Mouse (Mus musculus): ENCODE data around the gene Enpp3. TPM values are rescaled to one million over a fixed set of nuclear protein-coding genes. Genes with fewer than 3 reads are reported as not detected.

Enpp3 gene
- polyA plus RNA-seq, 1 experiment, result 64.3 TPM

- H3K27me3 ChIP-seq (ENCODE audit: control insufficient read depth, insufficient read depth, low read length), result no peaks in the 10 kb centered on the region
- H3K36me3 ChIP-seq (ENCODE audit: control insufficient read depth, insufficient read depth, low read length), result peaks cover 4% of the 10 kb centered on the region; the same call in 1 of the 2 replicates
- no peak for TF ChIP-seq POLR2A (IDR thresholded peaks at IDR 0.05; ENCODE audit: low read depth, low read length)
- TF ChIP-seq CTCF (IDR thresholded peaks at IDR 0.05; ENCODE audit: extremely low read depth, insufficient read length, insufficient replicate concordance, low read depth, low read length), result no peak
- H3K4me3 ChIP-seq (ENCODE audit: low read depth, low read length), result no peak overlapping the region
- H3K4me1 ChIP-seq (ENCODE audit: control insufficient read depth, insufficient read depth, insufficient read length, low read length), result peaks cover 2% of the 10 kb centered on the region; the same call in 1 of the 2 replicates
- 35% methylated on average over 16 of the region's 16 CpGs for WGBS
- no peak overlapping the region for H3K27ac ChIP-seq (ENCODE audit: insufficient read depth, low read depth, low read length)
Observed at GRCm38 (mm10) chr10:24823697-24824535, 18.7 kb downstream of the Enpp3 start.

DNA sequence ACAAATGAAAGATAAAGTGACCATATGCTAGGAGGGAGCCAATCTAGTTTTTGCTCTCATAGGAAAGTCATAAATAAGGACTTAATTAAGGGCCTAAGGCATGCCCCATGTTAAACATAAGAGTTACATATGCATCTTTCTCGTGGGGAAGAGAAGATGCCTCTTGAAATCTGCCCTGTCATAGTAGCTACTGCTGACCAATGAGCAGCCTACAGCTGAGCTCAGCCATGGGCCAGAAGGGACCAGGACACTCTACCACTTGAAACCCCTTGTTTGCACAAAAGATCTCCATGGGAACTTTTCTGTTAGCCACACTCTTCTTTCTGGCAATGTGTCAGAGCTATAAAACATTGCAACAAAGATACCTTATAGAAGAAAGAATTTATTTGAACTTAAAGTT, 19.4 kb downstream of the Enpp3 start:
- TF ChIP-seq CTCF (IDR thresholded peaks at IDR 0.05; ENCODE audit: extremely low read depth, insufficient read length, insufficient replicate concordance, low read depth, low read length) (no peak), POLR2A (IDR thresholded peaks at IDR 0.05; ENCODE audit: low read depth, low read length) (no peak)
- WGBS, result 33% methylated on average over 1 of the region's 1 CpGs
- H3K36me3 ChIP-seq (ENCODE audit: control insufficient read depth, insufficient read depth, low read length), result peaks cover 4% of the 10 kb centered on the region; the same call in 1 of the 2 replicates
- no peak overlapping the region for H3K27ac ChIP-seq (ENCODE audit: insufficient read depth, low read depth, low read length)
- no peaks in the 10 kb centered on the region for H3K27me3 ChIP-seq (ENCODE audit: control insufficient read depth, insufficient read depth, low read length)
- peaks cover 2% of the 10 kb centered on the region; the same call in 1 of the 2 replicates for H3K4me1 ChIP-seq (ENCODE audit: control insufficient read depth, insufficient read depth, insufficient read length, low read length)
- no peak overlapping the region for H3K4me3 ChIP-seq (ENCODE audit: low read depth, low read length)

DNA sequence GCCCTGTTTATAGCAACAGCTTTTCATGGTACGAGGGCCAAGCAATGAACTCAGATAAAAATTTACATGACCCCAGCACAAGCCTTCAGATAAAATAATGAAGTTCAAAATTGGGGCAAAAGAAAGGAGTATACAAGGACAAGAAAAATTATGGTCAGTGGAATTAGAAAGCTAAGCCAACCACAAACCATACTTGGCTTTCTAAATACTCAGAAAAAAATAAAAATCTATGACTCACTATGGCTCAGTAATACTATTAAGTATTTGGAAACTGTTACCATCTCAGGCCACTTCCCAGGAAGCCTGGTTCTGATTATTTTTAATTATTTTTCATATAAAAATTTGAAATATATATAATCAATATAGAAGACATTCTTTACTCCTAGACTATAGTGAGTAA, 19.8 kb downstream of the Enpp3 start:
- TF ChIP-seq CTCF (IDR thresholded peaks at IDR 0.05; ENCODE audit: extremely low read depth, insufficient read length, insufficient replicate concordance, low read depth, low read length), result no peak
- H3K27ac ChIP-seq (ENCODE audit: insufficient read depth, low read depth, low read length), result no peak overlapping the region
- H3K4me3 ChIP-seq (ENCODE audit: low read depth, low read length), result no peak overlapping the region
- H3K4me1 ChIP-seq (ENCODE audit: control insufficient read depth, insufficient read depth, insufficient read length, low read length), result peaks cover 2% of the 10 kb centered on the region; the same call in 1 of the 2 replicates
- H3K27me3 ChIP-seq (ENCODE audit: control insufficient read depth, insufficient read depth, low read length), result no peaks in the 10 kb centered on the region
- H3K36me3 ChIP-seq (ENCODE audit: control insufficient read depth, insufficient read depth, low read length), result peaks cover 4% of the 10 kb centered on the region; the same call in 1 of the 2 replicates
- 69% methylated on average over 1 of the region's 1 CpGs for WGBS

DNA sequence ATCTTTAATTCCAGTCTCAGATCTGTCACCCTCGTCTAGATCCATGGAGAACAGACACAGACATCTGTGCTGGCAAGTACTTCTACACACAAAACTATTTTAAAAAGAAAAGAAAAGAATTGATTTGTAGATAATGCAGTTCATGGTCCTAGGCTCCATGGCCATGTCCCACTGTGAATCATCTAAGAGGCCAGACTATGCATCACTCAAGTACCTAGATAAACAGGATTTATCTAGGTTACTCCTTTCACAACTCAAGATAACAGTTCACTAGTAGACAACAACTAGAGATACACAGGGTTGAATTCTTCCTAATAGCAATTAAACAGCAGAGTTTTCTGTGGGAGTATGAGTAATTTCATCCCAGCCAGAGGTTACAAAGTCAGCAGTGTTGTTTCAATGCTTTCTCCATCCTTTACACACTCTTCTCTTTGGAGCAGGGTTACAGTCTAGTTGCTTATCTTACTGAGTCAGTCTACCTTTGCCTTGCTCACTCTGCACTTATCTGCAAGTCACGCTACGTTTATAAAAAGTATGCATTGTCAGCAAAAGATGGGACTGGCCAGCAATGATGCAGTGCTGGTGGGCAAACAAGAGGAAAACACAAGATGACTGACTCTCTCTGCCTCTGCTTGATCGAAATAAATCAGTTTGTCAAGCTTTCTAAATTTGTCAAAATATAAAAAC, 20.5 kb downstream of the Enpp3 start:
- no peak for TF ChIP-seq CTCF (IDR thresholded peaks at IDR 0.05; ENCODE audit: extremely low read depth, insufficient read length, insufficient replicate concordance, low read depth, low read length)
- no peak for TF ChIP-seq POLR2A (IDR thresholded peaks at IDR 0.05; ENCODE audit: low read depth, low read length)
- Histone ChIP-seq H3K27ac (ENCODE audit: insufficient read depth, low read depth, low read length) (no peak overlapping the region), H3K4me3 (ENCODE audit: low read depth, low read length) (no peak overlapping the region), H3K4me1 (ENCODE audit: control insufficient read depth, insufficient read depth, insufficient read length, low read length) (peaks cover 2% of the 10 kb centered on the region; the same call in 1 of the 2 replicates), H3K27me3 (ENCODE audit: control insufficient read depth, insufficient read depth, low read length) (no peaks in the 10 kb centered on the region), H3K36me3 (ENCODE audit: control insufficient read depth, insufficient read depth, low read length) (peaks cover 4% of the 10 kb centered on the region; the same call in 1 of the 2 replicates)
- WGBS, result 51% methylated on average over 4 of the region's 4 CpGs

DNA sequence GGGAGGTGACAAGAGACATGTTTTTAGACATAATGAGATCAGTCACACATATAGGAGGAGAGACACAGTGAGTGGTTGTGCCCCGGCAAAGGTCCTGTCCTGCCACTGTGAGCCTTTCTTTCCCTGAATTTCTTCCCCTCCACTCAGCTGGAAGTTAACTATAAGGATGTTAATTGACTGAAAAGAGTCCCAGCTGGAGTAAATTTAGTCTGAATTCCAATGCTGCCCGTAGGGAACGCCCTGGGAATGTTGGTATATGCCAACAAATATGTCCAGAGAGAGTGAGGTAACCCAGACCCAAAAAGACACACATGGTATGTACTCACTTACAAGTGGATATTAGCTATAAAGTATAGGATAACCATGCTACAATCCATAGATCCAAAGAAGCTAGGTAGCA, 23.1 kb downstream of the Enpp3 start:
- H3K27me3 ChIP-seq (ENCODE audit: control insufficient read depth, insufficient read depth, low read length), result no peaks in the 10 kb centered on the region
- WGBS, result 95% methylated on average over 3 of the region's 3 CpGs
- peaks cover 6% of the 10 kb centered on the region; the same call in 1 of the 2 replicates for H3K36me3 ChIP-seq (ENCODE audit: control insufficient read depth, insufficient read depth, low read length)
- no peak overlapping the region for H3K4me3 ChIP-seq (ENCODE audit: low read depth, low read length)
- peaks cover 2% of the 10 kb centered on the region; the same call in 1 of the 2 replicates for H3K4me1 ChIP-seq (ENCODE audit: control insufficient read depth, insufficient read depth, insufficient read length, low read length)
- TF ChIP-seq POLR2A (IDR thresholded peaks at IDR 0.05; ENCODE audit: low read depth, low read length) (no peak), CTCF (IDR thresholded peaks at IDR 0.05; ENCODE audit: extremely low read depth, insufficient read length, insufficient replicate concordance, low read depth, low read length) (no peak)
- H3K27ac ChIP-seq (ENCODE audit: insufficient read depth, low read depth, low read length), result no peak overlapping the region

GRCm38 (mm10) chr10:24810639-24811038, 32.0 kb downstream of the Enpp3 start:
- Histone ChIP-seq H3K4me1 (ENCODE audit: control insufficient read depth, insufficient read depth, insufficient read length, low read length) (no peaks in the 10 kb centered on the region), H3K36me3 (ENCODE audit: control insufficient read depth, insufficient read depth, low read length) (no peaks in the 10 kb centered on the region; the same call in 1 of the 2 replicates), H3K27me3 (ENCODE audit: control insufficient read depth, insufficient read depth, low read length) (no peaks in the 10 kb centered on the region), H3K4me3 (ENCODE audit: low read depth, low read length) (no peak overlapping the region), H3K27ac (ENCODE audit: insufficient read depth, low read depth, low read length) (no peak overlapping the region)
- WGBS, result 63% methylated on average over 10 of the region's 10 CpGs
- TF ChIP-seq POLR2A (IDR thresholded peaks at IDR 0.05; ENCODE audit: low read depth, low read length) (no peak), CTCF (IDR thresholded peaks at IDR 0.05; ENCODE audit: extremely low read depth, insufficient read length, insufficient replicate concordance, low read depth, low read length) (no peak)

GRCm38 (mm10) chr10:24806756-24807155, 35.9 kb downstream of the Enpp3 start:
- TF ChIP-seq POLR2A (IDR thresholded peaks at IDR 0.05; ENCODE audit: low read depth, low read length) (no peak), CTCF (IDR thresholded peaks at IDR 0.05; ENCODE audit: extremely low read depth, insufficient read length, insufficient replicate concordance, low read depth, low read length) (no peak)
- Histone ChIP-seq H3K4me3 (ENCODE audit: low read depth, low read length) (no peak overlapping the region), H3K4me1 (ENCODE audit: control insufficient read depth, insufficient read depth, insufficient read length, low read length) (no peaks in the 10 kb centered on the region), H3K27ac (ENCODE audit: insufficient read depth, low read depth, low read length) (no peak overlapping the region), H3K27me3 (ENCODE audit: control insufficient read depth, insufficient read depth, low read length) (no peaks in the 10 kb centered on the region), H3K36me3 (ENCODE audit: control insufficient read depth, insufficient read depth, low read length) (peaks cover 1% of the 10 kb centered on the region; the same call in 1 of the 2 replicates)
- WGBS, result 79% methylated on average over 5 of the region's 5 CpGs

Measured in small intestine, adult 2 months (tissue).